In genomic region chr3:81036151-81036553, GRCm38 (mm10) we compare ENCODE assay signal across 8 mouse cellular contexts. TPM values are rescaled to one million over a fixed set of nuclear protein-coding genes. Genes with fewer than 3 reads are reported as not detected.
DNase-seq lines count a peak whose midpoint lies in the region; ATAC-seq and TF ChIP-seq lines count a peak whose summit lies in the region.

TSS of gene Pdgfc (plus strand) at chr3:81036416.

- peak; percentile 78 for ATAC-seq in lung, embryonic 14.5 days (ENCODE audit: insufficient read depth)
- peak; percentile 71; the same call in 1 of the 2 replicates for ATAC-seq in embryonic facial prominence, embryonic 12.5 days (ENCODE audit: insufficient number of reproducible peaks, insufficient read depth, low FRiP score, low TSS enrichment)
- ATAC-seq in hindbrain, postnatal 0 days: peak; percentile 65
- no peak for ATAC-seq in neural tube, embryonic 11.5 days (ENCODE audit: insufficient read depth, low FRiP score, low TSS enrichment)

- no peaks in the 10 kb centered on the region for H3K9me3 ChIP-seq in lung, embryonic 14.5 days (ENCODE audit: low read depth, low read length)
- no peaks in the 10 kb centered on the region for H3K9me3 ChIP-seq in embryonic facial prominence, embryonic 12.5 days
- H3K9me3 ChIP-seq in hindbrain, postnatal 0 days (ENCODE audit: low read length): no peaks in the 10 kb centered on the region
- no peaks in the 10 kb centered on the region for H3K9me3 ChIP-seq in neural tube, embryonic 11.5 days (ENCODE audit: control insufficient read depth, low read length)

- peak within 1 kb of the TSS; percentile 70 for H3K4me3 ChIP-seq in lung, embryonic 14.5 days (ENCODE audit: low read depth, low read length)
- H3K4me3 ChIP-seq in embryonic facial prominence, embryonic 12.5 days: peak within 1 kb of the TSS; percentile 76
- H3K4me3 ChIP-seq in hindbrain, postnatal 0 days (ENCODE audit: low read length): peak within 1 kb of the TSS; percentile 87
- peak within 1 kb of the TSS; percentile 61 for H3K4me3 ChIP-seq in neural tube, embryonic 11.5 days (ENCODE audit: low read depth, low read length)

- H3K9ac ChIP-seq in lung, embryonic 14.5 days: peak within 1 kb of the TSS; percentile 75
- H3K9ac ChIP-seq in embryonic facial prominence, embryonic 12.5 days: peak within 1 kb of the TSS; percentile 75
- peak within 1 kb of the TSS; percentile 82 for H3K9ac ChIP-seq in hindbrain, postnatal 0 days (replicated peaks; ENCODE audit: low read length)
- H3K9ac ChIP-seq in neural tube, embryonic 11.5 days (ENCODE audit: low read length): peak within 1 kb of the TSS; percentile 84

- no peaks in the 10 kb centered on the region; the same call in 1 of the 2 replicates for H3K27me3 ChIP-seq in lung, embryonic 14.5 days (ENCODE audit: insufficient read depth, low read length)
- H3K27me3 ChIP-seq in embryonic facial prominence, embryonic 12.5 days: no peaks in the 10 kb centered on the region
- H3K27me3 ChIP-seq in hindbrain, postnatal 0 days (ENCODE audit: insufficient read depth, low read length): no peaks in the 10 kb centered on the region
- no peaks in the 10 kb centered on the region for H3K27me3 ChIP-seq in neural tube, embryonic 11.5 days (ENCODE audit: control insufficient read depth, insufficient read depth, low read length)

- peak within 1 kb of the TSS; percentile 94 for H3K27ac ChIP-seq in lung, embryonic 14.5 days (ENCODE audit: low read depth)
- peak within 1 kb of the TSS; percentile 92 for H3K27ac ChIP-seq in embryonic facial prominence, embryonic 12.5 days
- H3K27ac ChIP-seq in hindbrain, postnatal 0 days: peak within 1 kb of the TSS; percentile 78
- H3K27ac ChIP-seq in neural tube, embryonic 11.5 days (ENCODE audit: low read depth, low read length): peak within 1 kb of the TSS; percentile 77

- no peak for TF ChIP-seq CTCF in lung, embryonic 14.5 days (IDR thresholded peaks at IDR 0.05; ENCODE audit: low read depth)
- TF ChIP-seq CTCF in hindbrain, postnatal 0 days (IDR thresholded peaks at IDR 0.05; ENCODE audit: low read depth): peak; percentile 19; the same call in 1 of the 2 replicates

- WGBS in lung, embryonic 14.5 days: 1% methylated on average over 13 of the region's 17 CpGs
- WGBS in embryonic facial prominence, embryonic 12.5 days: under 1% methylated on average over 16 of the region's 17 CpGs
- 1% methylated on average over 16 of the region's 17 CpGs for WGBS in hindbrain, postnatal 0 days
- WGBS in neural tube, embryonic 11.5 days: 2% methylated on average over 17 of the region's 17 CpGs

- peak within 1 kb of the TSS; percentile 91 for H3K4me2 ChIP-seq in lung, embryonic 14.5 days
- H3K4me2 ChIP-seq in embryonic facial prominence, embryonic 12.5 days (replicated peaks): peak within 1 kb of the TSS; percentile 71
- peak within 1 kb of the TSS; percentile 93 for H3K4me2 ChIP-seq in hindbrain, postnatal 0 days (ENCODE audit: low read depth, low read length)
- H3K4me2 ChIP-seq in neural tube, embryonic 11.5 days (ENCODE audit: low read depth): peak within 1 kb of the TSS; percentile 60

- H3K36me3 ChIP-seq in lung, embryonic 14.5 days (ENCODE audit: insufficient read depth): no peaks in the 10 kb centered on the region
- no peaks in the 10 kb centered on the region for H3K36me3 ChIP-seq in embryonic facial prominence, embryonic 12.5 days
- no peaks in the 10 kb centered on the region for H3K36me3 ChIP-seq in hindbrain, postnatal 0 days (ENCODE audit: insufficient read depth, low read length)
- H3K36me3 ChIP-seq in neural tube, embryonic 11.5 days (ENCODE audit: control insufficient read depth, insufficient read depth, low read length): no peaks in the 10 kb centered on the region

- H3K4me1 ChIP-seq in lung, embryonic 14.5 days (ENCODE audit: insufficient read depth): 0 out of 2 replicates have a peak, but pooled peaks cover 4% of the 10 kb centered on the region
- peaks cover 9% of the 10 kb centered on the region; the same call in 1 of the 2 replicates for H3K4me1 ChIP-seq in embryonic facial prominence, embryonic 12.5 days
- no peaks in the 10 kb centered on the region; the same call in 1 of the 2 replicates for H3K4me1 ChIP-seq in hindbrain, postnatal 0 days (ENCODE audit: insufficient read depth, low read length)
- peaks cover 5% of the 10 kb centered on the region; the same call in 1 of the 2 replicates for H3K4me1 ChIP-seq in neural tube, embryonic 11.5 days (ENCODE audit: control insufficient read depth, insufficient read depth, low read length)

- DNase-seq in lung, embryonic 14.5 days: no peak
- no peak for DNase-seq in lung, postnatal 36 days
- DNase-seq in hindbrain, postnatal 0 days (ENCODE audit: low spot score): no peak
- no peak for DNase-seq in neural tube, embryonic 11.5 days (ENCODE audit: low spot score)
- no peak for DNase-seq in right cerebral cortex, adult 18-20 months
- no peak for DNase-seq in spleen, postnatal 14 days (ENCODE audit: low spot score in 2 of 2)
- no peak for DNase-seq in frontal cortex, adult 2 months (ENCODE audit: extremely low spot score in 1 of 2, low spot score in 1 of 2)

RNA-seq across cellular contexts. Expression of gene Pdgfc, which starts in this region (rescaled TPM):
- polyA plus RNA-seq in lung, embryonic 14.5 days (2014; fragmentation: Nextera tagmentation; extraction: Ambion mirVana): 18.7 and 18.8 TPM in 2 replicates
- 45.4 and 45.9 TPM in 2 replicates for polyA plus RNA-seq in embryonic facial prominence, embryonic 12.5 days (2016; fragmentation: Nextera tagmentation; extraction: Ambion mirVana)
- total RNA-seq in hindbrain, postnatal 0 days (2014; rRNA removed): 5.4 and 7.1 TPM in 2 replicates
- 7.5 and 7.7 TPM in 2 replicates for polyA plus RNA-seq in hindbrain, postnatal 0 days (2015; fragmentation: Nextera tagmentation; extraction: Ambion mirVana)
- 21.7 and 25.7 TPM in 2 replicates for polyA plus RNA-seq in neural tube, embryonic 11.5 days (2014; fragmentation: Nextera tagmentation; extraction: Ambion mirVana)
- 7.3 and 8.6 TPM in 2 replicates for polyA plus RNA-seq in frontal cortex, adult 2 months (2012; rRNA removed)
